Mouse (Mus musculus) limb, embryonic 10.5 days (tissue): ENCODE results near the gene Bcl6. TPM values are rescaled to one million over a fixed set of nuclear protein-coding genes. Genes with fewer than 3 reads are reported as not detected.

Experiments used
- DNase-seq: peaks from one replicate; pipeline ENCODE4 v3.0.0-alpha.2; 2017; ENCODE audit warnings: low spot score
- H3K27ac ChIP-seq: fragments of 300-500 bp; sonication (generic); 2 replicates; pipeline ENCODE4 v1.5.1; 2016; ENCODE audit warnings: mild to moderate bottlenecking
- H3K27me3 ChIP-seq: fragments of 300-500 bp; sonication (generic); 2 replicates; pipeline ENCODE4 v1.6.1; 2016; ENCODE audit warnings: low read depth, mild to moderate bottlenecking; ENCODE audit not compliant: poor library complexity, severe bottlenecking
- H3K36me3 ChIP-seq: fragments of 300-500 bp; sonication (generic); 2 replicates; pipeline ENCODE4 v1.6.1; 2016; ENCODE audit warnings: mild to moderate bottlenecking, moderate library complexity
- H3K4me1 ChIP-seq: fragments of 300-500 bp; sonication (generic); 2 replicates; pipeline ENCODE4 v1.6.1; 2016
- H3K4me3 ChIP-seq: fragments of 300-500 bp; sonication (generic); 2 replicates; pipeline ENCODE4 v1.5.1; 2016; ENCODE audit warnings: mild to moderate bottlenecking, moderate library complexity
- H3K9me3 ChIP-seq: fragments of 300-500 bp; sonication (generic); replicated peaks from 2 replicates; pipeline ENCODE4 v1.6.1; 2016; ENCODE audit warnings: mild to moderate bottlenecking
- WGBS: fragments of 180-500 bp; shearing (Covaris S2); methylation state at CpG from one replicate; pipeline ENCODE4 v1.1.7; 2016; 5-methylcytosine and 5-hydroxymethylcytosine counted together
- polyA plus RNA-seq: library from polyadenylated mRNA; unstranded; fragments of >200 nt; fragmentation: Nextera tagmentation; extraction: Ambion mirVana; gene quantifications from 2 replicates; pipeline ENCODE4 v1.2.1, GENCODE M21; 2016

Gene Bcl6
- polyA plus RNA-seq, 1 experiment from 2014 or later = 0.10 TPM

GRCm38 (mm10) chr16:23987341-23988156 lies 1.1 kb downstream of the Bcl6 start:
- Histone ChIP-seq H3K27ac (peak overlapping the region; percentile 99), H3K9me3 (no peaks in the 10 kb centered on the region), H3K36me3 (no peaks in the 10 kb centered on the region), H3K27me3 (peaks cover 41% of the 10 kb centered on the region), H3K4me1 (peaks cover 51% of the 10 kb centered on the region), H3K4me3 (peak overlapping the region; percentile 64)
- WGBS = 1% methylated on average over 57 of the region's 64 CpGs
- peak; percentile 71 for DNase-seq

DNA sequence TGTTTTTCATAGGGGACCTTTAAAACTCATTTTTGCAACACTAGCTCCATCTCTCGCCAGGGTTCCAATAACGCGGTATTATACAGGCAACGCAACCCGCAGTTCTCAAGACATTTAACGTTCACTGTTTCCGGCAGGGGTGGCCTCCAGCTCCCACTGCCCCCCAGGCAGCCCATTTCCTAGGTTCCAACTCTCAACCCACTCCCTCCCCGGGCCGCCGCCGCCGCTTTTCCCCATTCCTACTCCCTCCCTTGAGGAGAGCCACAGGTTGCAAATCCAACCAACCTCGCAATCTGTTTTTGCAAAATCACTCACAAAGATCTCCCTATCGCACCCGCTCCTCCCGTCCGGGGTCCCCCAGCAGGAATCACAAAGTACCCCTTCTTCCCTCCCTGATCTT lies 1.8 kb downstream of the Bcl6 start:
- Histone ChIP-seq H3K27ac (peak overlapping the region; percentile 53; the same call in 1 of the 2 replicates), H3K9me3 (no peaks in the 10 kb centered on the region), H3K27me3 (peaks cover 44% of the 10 kb centered on the region), H3K4me3 (peak overlapping the region; percentile 64), H3K36me3 (no peaks in the 10 kb centered on the region), H3K4me1 (peaks cover 56% of the 10 kb centered on the region)
- DNase-seq = peak; percentile 64
- whole genome bisulfite sequencing = under 1% methylated on average over 17 of the region's 17 CpGs

GRCm38 (mm10) chr16:23986176-23986575 lies 2.5 kb downstream of the Bcl6 start:
- WGBS = 13% methylated on average over 3 of the region's 3 CpGs
- no peak for DNase-seq
- H3K4me3 ChIP-seq = peak overlapping the region; percentile 64

DNA sequence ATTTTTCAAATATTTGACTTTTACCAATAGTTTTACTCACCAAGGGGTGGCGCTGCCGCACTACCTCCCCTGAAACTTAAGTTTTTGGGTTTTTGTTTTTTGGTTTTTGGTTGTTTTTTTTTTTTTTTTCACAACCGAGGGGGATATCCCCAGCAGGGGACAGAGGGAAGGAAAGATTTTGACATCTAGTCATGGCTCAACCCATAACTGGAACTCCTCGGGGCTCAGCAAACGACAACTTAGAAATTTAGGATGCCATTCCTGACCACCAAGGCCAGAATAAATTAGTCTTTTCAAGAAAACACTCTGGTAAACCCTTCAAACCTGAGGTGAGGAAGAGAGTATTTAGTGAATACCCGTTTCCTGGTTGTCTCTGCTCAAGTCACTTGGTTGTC lies 3.2 kb downstream of the Bcl6 start:
- no peaks in the 10 kb centered on the region for H3K9me3 ChIP-seq
- H3K36me3 ChIP-seq = no peaks in the 10 kb centered on the region
- H3K27me3 ChIP-seq = peaks cover 54% of the 10 kb centered on the region
- no peak overlapping the region for H3K27ac ChIP-seq
- peaks cover 64% of the 10 kb centered on the region for H3K4me1 ChIP-seq
- WGBS = under 1% methylated on average over 6 of the region's 6 CpGs
- peak; percentile 40 for DNase-seq
- H3K4me3 ChIP-seq = peak overlapping the region; percentile 51; the same call in 1 of the 2 replicates

More at GRCm38 (mm10) chr16:23986176-23986575, 2.5 kb downstream of the Bcl6 start:
- Histone ChIP-seq H3K27ac (no peak overlapping the region), H3K9me3 (no peaks in the 10 kb centered on the region), H3K4me1 (peaks cover 58% of the 10 kb centered on the region), H3K36me3 (no peaks in the 10 kb centered on the region), H3K27me3 (peaks cover 51% of the 10 kb centered on the region)

DNA sequence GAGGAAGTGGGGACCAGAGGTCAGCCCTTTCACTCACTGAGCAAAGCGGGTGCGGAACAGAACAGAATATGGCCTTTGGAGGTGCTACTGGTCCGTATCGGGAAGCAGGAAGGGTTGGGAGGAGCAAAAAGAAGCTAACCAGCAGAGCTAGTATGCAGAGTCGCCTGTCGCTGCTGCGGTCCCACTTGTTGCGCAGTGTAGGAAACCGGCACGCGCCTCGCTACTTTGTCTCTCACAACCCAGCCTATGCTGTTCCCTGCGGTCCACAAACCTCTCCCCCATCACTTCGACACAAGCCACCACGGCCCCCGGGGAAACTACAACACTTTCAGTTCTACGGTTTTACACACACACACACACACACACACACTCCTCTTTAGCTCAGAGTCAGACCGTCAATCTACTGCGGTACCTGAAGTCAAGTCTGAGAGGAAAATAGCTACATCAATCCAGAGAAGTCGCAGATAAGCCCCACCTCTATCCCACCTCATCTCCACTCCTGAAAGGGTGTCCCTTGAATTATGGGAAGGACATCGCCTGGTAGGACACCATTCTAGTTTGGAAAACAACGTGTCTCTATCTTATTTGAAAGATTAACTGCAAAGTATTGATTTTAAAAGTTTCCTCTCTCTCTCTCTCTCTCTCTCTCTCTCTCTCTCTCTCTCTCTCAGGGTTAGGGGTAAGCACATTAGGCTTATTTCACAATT lies 3.7 kb downstream of the Bcl6 start:
- under 1% methylated on average over 22 of the region's 22 CpGs for WGBS
- peak overlapping the region; percentile 37; the same call in 1 of the 2 replicates for H3K27ac ChIP-seq
- H3K9me3 ChIP-seq = no peaks in the 10 kb centered on the region
- H3K27me3 ChIP-seq = peaks cover 54% of the 10 kb centered on the region
- no peaks in the 10 kb centered on the region for H3K36me3 ChIP-seq
- peak overlapping the region; percentile 51 for H3K4me3 ChIP-seq
- peak; percentile 61 for DNase-seq
- H3K4me1 ChIP-seq = peaks cover 61% of the 10 kb centered on the region

GRCm38 (mm10) chr16:23984183-23984582 lies 4.5 kb downstream of the Bcl6 start:
- Histone ChIP-seq H3K4me1 (peaks cover 54% of the 10 kb centered on the region), H3K27me3 (peaks cover 61% of the 10 kb centered on the region), H3K27ac (no peak overlapping the region), H3K36me3 (no peaks in the 10 kb centered on the region), H3K9me3 (no peaks in the 10 kb centered on the region), H3K4me3 (peak overlapping the region; percentile 51)
- DNase-seq = peak; percentile 89
- under 1% methylated on average over 22 of the region's 22 CpGs for WGBS

DNA sequence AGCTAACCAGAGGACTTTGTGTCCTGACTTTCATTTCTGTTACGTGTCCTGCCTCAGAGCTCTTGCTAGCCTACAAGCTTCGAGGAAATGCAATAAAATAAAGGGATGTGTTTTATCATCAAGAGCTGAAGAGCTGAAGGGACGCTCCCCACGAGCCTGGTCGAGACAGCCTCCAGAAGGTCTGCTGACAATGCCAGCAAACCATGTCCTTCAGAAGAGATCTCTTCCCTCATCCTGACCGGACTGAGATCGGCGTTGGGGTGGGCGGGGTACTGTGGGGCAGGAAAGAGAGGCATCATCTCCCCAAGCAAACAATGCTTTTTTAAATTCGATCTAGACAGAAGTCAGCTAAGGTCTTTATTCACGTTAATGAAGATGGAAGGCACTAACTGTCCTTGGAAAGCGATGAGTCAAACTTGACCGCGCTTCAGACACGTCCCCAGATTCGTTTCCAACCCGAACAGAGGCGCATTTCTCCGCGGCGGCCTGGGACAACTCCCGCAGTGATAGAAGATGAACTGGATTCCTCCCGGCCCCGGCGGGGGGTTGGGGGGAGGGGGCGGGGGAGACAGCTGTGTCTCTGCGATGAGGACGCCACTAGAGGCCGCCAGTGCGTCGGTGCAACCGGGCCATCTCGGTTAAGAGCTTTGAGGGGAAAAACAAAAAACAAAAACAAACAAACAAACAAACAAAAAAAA lies 5.6 kb downstream of the Bcl6 start:
- Histone ChIP-seq H3K4me1 (peaks cover 54% of the 10 kb centered on the region), H3K27ac (no peak overlapping the region), H3K36me3 (no peaks in the 10 kb centered on the region), H3K4me3 (peak overlapping the region; percentile 51), H3K9me3 (no peaks in the 10 kb centered on the region), H3K27me3 (peaks cover 65% of the 10 kb centered on the region)
- WGBS = under 1% methylated on average over 33 of the region's 33 CpGs
- DNase-seq = peak; percentile 77

DNA sequence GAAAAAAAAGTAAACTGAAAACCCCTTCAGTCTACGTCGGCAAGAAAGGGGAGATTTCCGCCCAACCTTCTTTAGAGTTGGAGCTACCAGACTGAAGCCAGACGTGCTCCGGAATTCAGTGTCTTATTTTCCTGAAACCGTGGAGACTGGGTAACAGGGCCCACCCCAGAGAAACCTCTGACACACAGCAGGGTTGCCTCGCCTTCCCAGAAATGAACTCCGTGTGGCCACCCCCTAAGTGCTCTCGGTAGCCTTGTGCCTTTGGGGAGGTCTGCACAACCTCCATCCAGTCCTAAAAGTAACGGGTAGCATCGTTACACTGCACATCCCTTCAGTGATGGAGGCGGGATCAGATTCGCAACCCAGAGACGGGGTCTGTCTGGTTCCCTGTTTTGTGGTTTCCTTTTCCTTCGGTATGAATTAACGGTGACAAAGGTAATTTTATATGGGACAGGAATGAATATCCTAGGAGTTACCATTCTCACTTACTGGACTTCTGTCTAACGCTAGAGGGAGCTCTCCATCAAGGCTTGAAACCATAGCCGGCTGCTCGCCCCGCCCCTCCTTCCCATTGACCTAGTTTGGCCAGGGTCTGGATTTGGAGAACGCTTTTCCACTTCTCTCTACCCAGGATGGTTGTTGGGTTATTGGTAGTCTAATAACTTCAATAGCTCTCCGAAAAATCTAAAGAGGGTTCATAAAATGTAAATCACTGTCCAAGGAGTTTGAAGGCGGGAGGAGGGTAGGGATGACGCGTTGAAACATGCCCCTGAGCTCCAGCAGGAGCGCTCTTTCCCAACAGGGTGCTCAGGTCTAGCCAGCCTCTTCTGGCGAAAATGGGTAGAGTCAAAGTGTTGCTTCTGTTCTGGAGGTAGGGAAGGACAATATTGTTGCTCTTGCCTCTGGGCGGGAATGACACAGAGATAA lies 6.5 kb downstream of the Bcl6 start:
- Histone ChIP-seq H3K27ac (no peak overlapping the region), H3K4me3 (peak overlapping the region; percentile 51), H3K36me3 (no peaks in the 10 kb centered on the region), H3K27me3 (peaks cover 69% of the 10 kb centered on the region), H3K9me3 (no peaks in the 10 kb centered on the region), H3K4me1 (peaks cover 54% of the 10 kb centered on the region)
- under 1% methylated on average over 28 of the region's 28 CpGs for WGBS
- peak; percentile 81 for DNase-seq

GRCm38 (mm10) chr16:23980991-23981720 lies 7.5 kb downstream of the Bcl6 start:
- Histone ChIP-seq H3K36me3 (no peaks in the 10 kb centered on the region), H3K4me1 (peaks cover 44% of the 10 kb centered on the region), H3K27me3 (peaks cover 59% of the 10 kb centered on the region), H3K4me3 (peak overlapping the region; percentile 51), H3K9me3 (no peaks in the 10 kb centered on the region), H3K27ac (no peak overlapping the region)
- peak; percentile 68 for DNase-seq
- 2% methylated on average over 32 of the region's 32 CpGs for WGBS

DNA sequence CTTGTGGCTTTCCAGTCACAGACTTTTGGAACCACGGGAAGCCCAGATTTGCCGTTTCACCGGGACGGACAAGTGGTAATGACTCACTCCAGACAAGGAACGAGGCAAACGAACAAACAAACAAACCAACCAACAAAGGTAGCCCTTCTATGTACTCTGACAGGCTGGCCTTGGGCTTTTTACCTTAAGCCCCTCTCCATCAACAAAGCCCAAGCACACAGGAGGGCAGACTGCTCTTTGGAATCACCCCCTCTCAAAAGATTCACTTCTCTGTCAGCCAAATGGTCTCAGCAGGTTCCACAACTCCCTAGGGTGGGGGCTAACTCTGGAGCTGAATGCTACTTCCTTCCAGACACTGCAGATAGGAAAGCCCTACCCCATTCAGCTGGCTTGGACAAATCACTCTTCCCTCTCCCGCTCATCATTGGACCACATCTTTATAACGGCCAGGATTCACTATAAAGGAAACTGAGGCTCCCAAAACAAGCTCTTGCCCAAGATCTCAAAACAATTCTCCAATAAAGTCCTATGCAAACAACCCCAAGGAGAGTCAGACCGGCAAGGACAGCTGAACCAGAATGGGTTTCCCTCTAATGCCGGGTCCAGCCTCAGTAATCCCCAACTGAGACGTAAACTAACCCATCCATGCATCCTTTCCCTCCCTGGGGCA lies 8.3 kb downstream of the Bcl6 start:
- Histone ChIP-seq H3K27me3 (peaks cover 53% of the 10 kb centered on the region), H3K4me1 (peaks cover 44% of the 10 kb centered on the region), H3K36me3 (no peaks in the 10 kb centered on the region), H3K27ac (no peak overlapping the region), H3K4me3 (peak overlapping the region; percentile 51), H3K9me3 (no peaks in the 10 kb centered on the region)
- DNase-seq = peak; percentile 31
- WGBS = 9% methylated on average over 11 of the region's 11 CpGs

DNA sequence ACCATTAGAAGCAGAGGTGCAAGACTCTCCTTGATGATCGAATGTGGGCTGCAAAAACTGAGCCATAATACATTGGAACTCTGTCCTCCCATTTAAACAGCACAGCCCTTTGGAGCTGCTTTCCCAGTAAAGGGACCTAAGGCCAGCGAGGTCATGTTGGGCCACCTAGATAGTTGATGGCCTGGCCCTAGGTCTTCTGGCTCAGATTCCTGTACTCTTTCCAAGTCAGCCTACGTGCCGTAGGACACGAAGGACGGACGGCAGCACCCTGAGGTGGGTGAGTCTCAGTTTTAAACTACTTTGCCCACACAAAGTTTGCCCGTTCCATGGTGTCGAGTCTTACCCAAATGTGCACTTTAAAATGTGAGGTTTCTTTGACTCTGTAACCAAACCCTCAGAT lies 9.2 kb downstream of the Bcl6 start:
- H3K4me3 ChIP-seq = no peak overlapping the region
- peaks cover 45% of the 10 kb centered on the region for H3K27me3 ChIP-seq
- H3K36me3 ChIP-seq = no peaks in the 10 kb centered on the region
- no peak overlapping the region for H3K27ac ChIP-seq
- DNase-seq = peak; percentile 29
- H3K4me1 ChIP-seq = peaks cover 36% of the 10 kb centered on the region
- no peaks in the 10 kb centered on the region for H3K9me3 ChIP-seq
- 86% methylated on average over 9 of the region's 9 CpGs for WGBS
